Mouse (Mus musculus) liver, embryonic 16.5 days (tissue): Measurements from ENCODE around the gene Vwa3b. TPM values are rescaled to one million over a fixed set of nuclear protein-coding genes. Genes with fewer than 3 reads are reported as not detected.

ENCODE experiments used
- ATAC-seq: fragments of 200-750 bp; cut with Nextera tagmentation; 2 replicates; pipeline ENCODE4 v1.8.0; 2017; ENCODE audit warnings: low read depth, mild to moderate bottlenecking, moderate number of reproducible peaks, moderate library complexity
- H3K27ac ChIP-seq: fragments of 300-500 bp; sonication (generic); 2 replicates; pipeline ENCODE4 v1.5.1; 2014; ENCODE audit warnings: mild to moderate bottlenecking, low read length
- H3K27me3 ChIP-seq: fragments of 300-500 bp; sonication (generic); 2 replicates; pipeline ENCODE4 v1.6.1; 2014; ENCODE audit warnings: low read depth, low read length, mixed read lengths; ENCODE audit not compliant: control insufficient read depth, insufficient read depth
- H3K36me3 ChIP-seq: fragments of 300-500 bp; sonication (generic); 2 replicates; pipeline ENCODE4 v1.6.1; 2014; ENCODE audit warnings: mild to moderate bottlenecking; ENCODE audit not compliant: control insufficient read depth, insufficient read depth
- H3K4me1 ChIP-seq: fragments of 300-500 bp; sonication (generic); 2 replicates; pipeline ENCODE4 v1.6.1; 2014; ENCODE audit warnings: low read depth, low read length, mixed read lengths; ENCODE audit not compliant: control insufficient read depth
- H3K4me2 ChIP-seq: fragments of 300-500 bp; sonication (generic); 2 replicates; pipeline ENCODE4 v1.6.1; 2014; ENCODE audit warnings: low read depth, low read length, mixed read lengths
- H3K4me3 ChIP-seq: fragments of 300-500 bp; sonication (generic); 2 replicates; pipeline ENCODE4 v1.5.1; 2014; ENCODE audit warnings: low read depth, mild to moderate bottlenecking, low read length
- H3K9ac ChIP-seq: fragments of 300-500 bp; sonication (generic); 2 replicates; pipeline ENCODE4 v1.6.1; 2014; ENCODE audit warnings: low read depth, low read length
- H3K9me3 ChIP-seq: fragments of 300-500 bp; sonication (generic); replicated peaks from 2 replicates; pipeline ENCODE4 v1.6.1; 2016; ENCODE audit warnings: low read length; ENCODE audit not compliant: control insufficient read depth
- whole genome bisulfite sequencing: fragments of 180-500 bp; shearing (Covaris S2); extraction: QIAGEN DNeasy Blood & Tissue Kit; methylation state at CpG from one replicate; pipeline ENCODE4 v1.1.7; 2014; ENCODE audit not compliant: insufficient replicate concordance; 5-methylcytosine and 5-hydroxymethylcytosine counted together
- polyA plus RNA-seq: library from polyadenylated mRNA; unstranded; fragments of >200 nt; fragmentation: Nextera tagmentation; extraction: Ambion mirVana; gene quantifications from 2 replicates; pipeline ENCODE4 v1.2.1, GENCODE M21; 2015

The Vwa3b gene
- polyA plus RNA-seq, 1 experiment from 2014 or later, result 0.17 TPM

DNA sequence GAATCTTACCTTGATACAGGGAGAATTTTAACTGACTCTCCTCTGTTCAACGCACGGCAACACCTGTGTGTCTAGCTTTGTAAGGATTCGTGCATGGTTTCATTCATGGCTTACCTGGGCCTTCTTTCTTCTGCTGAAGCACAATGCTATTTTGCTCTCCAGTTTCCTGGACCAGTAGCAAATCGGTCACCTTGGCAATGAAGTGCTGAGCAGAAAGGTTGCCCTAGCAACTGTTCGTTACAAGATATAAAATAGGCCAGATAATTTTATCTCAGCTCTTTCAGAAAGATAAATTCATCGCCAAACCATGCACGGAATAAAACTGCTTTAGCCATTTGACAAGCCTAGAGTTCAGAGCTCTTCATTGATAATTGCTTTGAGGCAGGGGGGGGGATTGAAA lies 123.5 kb downstream of the Vwa3b start:
- WGBS, result 71% methylated on average over 7 of the region's 7 CpGs
- H3K27me3 ChIP-seq, result no peaks in the 10 kb centered on the region
- H3K36me3 ChIP-seq, result no peaks in the 10 kb centered on the region
- no peak overlapping the region for H3K27ac ChIP-seq
- H3K9me3 ChIP-seq, result no peaks in the 10 kb centered on the region
- H3K9ac ChIP-seq, result no peak overlapping the region
- no peak for ATAC-seq
- no peak overlapping the region for H3K4me2 ChIP-seq
- no peak overlapping the region for H3K4me3 ChIP-seq
- H3K4me1 ChIP-seq, result no peaks in the 10 kb centered on the region

DNA sequence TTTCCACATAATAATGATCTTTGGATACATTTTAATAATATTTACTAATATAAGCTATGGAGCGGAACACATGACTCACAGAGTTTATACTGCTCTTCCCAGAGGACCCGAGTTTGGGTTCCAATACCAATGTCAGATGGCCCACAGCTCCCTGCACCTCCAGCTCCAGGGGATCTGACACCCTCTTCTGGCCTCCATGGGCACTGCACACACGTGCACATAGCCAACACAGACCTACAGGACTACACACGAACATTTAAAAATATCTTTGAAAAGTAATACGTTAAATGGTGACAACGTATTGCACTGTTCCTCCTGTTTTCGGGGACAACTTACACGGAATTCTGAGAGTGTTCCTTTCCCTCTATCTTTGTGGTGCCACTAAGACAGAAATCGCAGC lies 125.5 kb downstream of the Vwa3b start:
- Histone ChIP-seq H3K9ac (no peak overlapping the region), H3K9me3 (no peaks in the 10 kb centered on the region), H3K27me3 (no peaks in the 10 kb centered on the region), H3K27ac (no peak overlapping the region), H3K36me3 (no peaks in the 10 kb centered on the region), H3K4me1 (no peaks in the 10 kb centered on the region), H3K4me3 (no peak overlapping the region), H3K4me2 (no peak overlapping the region)
- no peak for ATAC-seq
- 67% methylated on average over 9 of the region's 9 CpGs for WGBS

DNA sequence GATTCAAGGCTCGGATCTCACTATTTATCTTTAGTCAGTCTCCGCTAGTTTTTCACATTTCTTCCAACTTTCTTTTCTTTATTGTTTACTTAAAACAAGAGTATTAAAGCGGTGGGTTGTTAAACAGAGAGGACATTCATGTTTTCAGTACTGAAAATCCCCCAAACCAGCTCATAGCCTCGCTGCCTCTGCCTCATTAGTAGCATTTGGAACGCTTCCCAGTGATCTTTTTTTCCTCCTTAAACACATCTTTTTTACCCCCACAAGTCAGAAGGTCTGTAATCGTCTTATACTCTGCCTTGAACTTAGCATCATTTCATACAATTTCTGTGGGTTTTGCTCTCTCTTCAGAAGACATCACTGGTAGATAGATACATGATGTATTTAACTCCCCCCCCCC lies 139.7 kb downstream of the Vwa3b start:
- Histone ChIP-seq H3K27me3 (no peaks in the 10 kb centered on the region), H3K4me1 (no peaks in the 10 kb centered on the region), H3K4me3 (no peak overlapping the region), H3K36me3 (no peaks in the 10 kb centered on the region), H3K4me2 (no peak overlapping the region), H3K9ac (no peak overlapping the region), H3K9me3 (no peaks in the 10 kb centered on the region), H3K27ac (no peak overlapping the region)
- ATAC-seq, result no peak
- WGBS, result 59% methylated on average over 6 of the region's 6 CpGs

DNA sequence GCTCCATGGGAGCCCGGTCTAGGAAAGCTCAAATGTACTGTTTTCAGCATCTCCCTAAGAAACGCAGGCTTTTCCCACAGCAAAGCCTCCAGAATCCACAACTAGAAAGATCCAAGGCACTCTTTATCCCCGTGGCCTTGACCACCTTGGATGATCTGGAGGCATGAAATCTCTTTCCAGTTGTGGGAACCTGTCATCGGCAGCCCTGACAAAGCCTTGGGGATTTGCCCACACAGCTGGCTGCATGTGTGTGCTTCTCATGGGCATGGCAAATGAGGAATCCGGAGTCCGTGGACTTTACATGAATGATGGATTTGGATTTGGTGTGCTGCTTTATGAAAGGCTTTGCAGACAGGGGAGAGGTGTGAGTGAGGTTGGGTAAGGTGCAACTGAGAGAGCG lies 141.5 kb downstream of the Vwa3b start:
- H3K4me3 ChIP-seq, result no peak overlapping the region
- H3K9ac ChIP-seq, result no peak overlapping the region
- no peaks in the 10 kb centered on the region for H3K4me1 ChIP-seq
- no peaks in the 10 kb centered on the region for H3K27me3 ChIP-seq
- H3K36me3 ChIP-seq, result no peaks in the 10 kb centered on the region
- no peak overlapping the region for H3K4me2 ChIP-seq
- WGBS, result 60% methylated on average over 7 of the region's 7 CpGs
- H3K27ac ChIP-seq, result no peak overlapping the region
- ATAC-seq, result no peak
- no peaks in the 10 kb centered on the region for H3K9me3 ChIP-seq

DNA sequence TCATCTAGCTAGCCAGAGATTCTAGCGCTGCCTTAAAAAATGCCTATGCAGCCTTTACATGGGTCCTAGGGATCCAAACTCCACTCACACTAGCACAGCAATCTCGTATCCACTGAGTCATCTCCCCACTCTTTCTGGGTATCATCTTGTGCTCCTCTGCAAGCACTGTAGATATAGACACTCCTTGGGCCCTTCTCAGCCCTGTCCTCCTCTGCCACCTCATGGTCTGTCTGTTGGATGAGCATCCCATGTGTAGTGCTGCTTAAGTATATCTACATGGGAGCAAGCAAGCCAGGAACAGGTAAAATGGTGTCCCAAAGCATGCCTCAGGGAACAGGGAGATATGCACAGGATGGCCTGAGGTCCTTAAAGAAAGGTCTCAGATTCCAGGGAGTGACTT lies 151.5 kb downstream of the Vwa3b start:
- Histone ChIP-seq H3K9me3 (no peaks in the 10 kb centered on the region), H3K9ac (no peak overlapping the region), H3K27me3 (no peaks in the 10 kb centered on the region), H3K4me2 (no peak overlapping the region), H3K36me3 (no peaks in the 10 kb centered on the region), H3K4me3 (no peak overlapping the region), H3K27ac (no peak overlapping the region), H3K4me1 (no peaks in the 10 kb centered on the region)
- WGBS, result 63% methylated on average over 2 of the region's 2 CpGs
- no peak for ATAC-seq

DNA sequence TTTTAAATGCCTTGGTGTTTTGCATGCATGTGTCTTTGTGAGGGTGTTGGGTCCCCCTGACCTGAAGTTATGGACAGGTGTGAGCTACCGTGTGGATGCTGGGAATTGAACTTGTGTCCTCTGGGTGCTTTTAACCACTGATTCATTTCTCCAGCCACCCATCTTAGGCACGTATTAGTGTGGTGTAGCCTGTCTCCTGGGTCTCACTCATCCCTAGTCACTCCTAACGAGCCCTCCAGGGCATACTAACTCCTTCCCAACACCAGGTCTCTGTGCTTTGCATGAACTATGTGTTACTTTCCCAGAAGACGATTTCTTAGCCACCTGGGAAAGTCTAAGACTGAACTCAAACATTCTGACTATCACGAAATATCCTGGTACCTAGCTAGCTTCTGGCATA lies 153.5 kb downstream of the Vwa3b start:
- Histone ChIP-seq H3K9me3 (no peaks in the 10 kb centered on the region), H3K4me2 (no peak overlapping the region), H3K9ac (no peak overlapping the region), H3K36me3 (no peaks in the 10 kb centered on the region), H3K4me3 (no peak overlapping the region), H3K4me1 (no peaks in the 10 kb centered on the region), H3K27me3 (no peaks in the 10 kb centered on the region), H3K27ac (no peak overlapping the region)
- ATAC-seq, result no peak
- 42% methylated on average over 5 of the region's 5 CpGs for WGBS

DNA sequence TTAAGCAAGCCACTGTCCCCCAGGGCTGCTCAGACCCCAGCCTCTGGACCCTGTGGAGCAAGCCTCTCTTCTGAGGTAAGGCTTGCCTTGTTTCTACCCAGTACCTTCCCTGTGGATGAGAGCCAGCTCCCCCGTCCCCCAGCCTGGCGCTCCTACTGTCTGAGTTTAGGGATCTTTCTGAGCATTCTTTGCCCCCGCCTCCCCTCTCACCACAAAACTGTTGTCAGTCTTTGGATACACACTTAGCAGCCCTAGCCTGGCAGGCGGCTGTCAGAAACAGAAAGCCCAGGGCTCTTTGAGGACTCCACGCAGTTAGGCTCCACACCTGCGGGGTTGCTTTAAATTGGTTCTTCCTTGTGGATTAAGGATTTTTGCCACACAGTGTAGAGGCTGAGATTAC lies 160.7 kb downstream of the Vwa3b start:
- WGBS, result 59% methylated on average over 6 of the region's 6 CpGs
- H3K4me1 ChIP-seq, result no peaks in the 10 kb centered on the region
- no peak overlapping the region for H3K4me2 ChIP-seq

DNA sequence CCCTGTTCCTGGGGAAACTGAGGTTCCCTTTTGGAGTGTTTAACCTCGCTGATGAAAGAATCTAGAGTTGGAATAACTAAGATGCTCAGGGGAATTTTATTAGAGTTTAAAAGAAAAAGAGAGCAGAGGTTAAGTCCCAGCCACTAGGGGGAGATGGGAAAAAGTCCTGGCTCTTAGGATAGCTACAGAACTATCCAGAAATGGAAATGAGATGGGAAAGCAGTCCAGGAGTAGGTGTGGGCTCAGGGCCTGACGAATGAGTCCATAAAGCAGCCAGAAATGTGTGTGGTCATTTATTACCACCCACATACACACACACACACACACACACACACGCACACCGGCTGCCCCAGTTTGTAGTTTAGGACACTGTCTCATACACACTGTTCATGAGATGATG lies 168.2 kb downstream of the Vwa3b start:
- Histone ChIP-seq H3K4me1 (no peaks in the 10 kb centered on the region), H3K9me3 (no peaks in the 10 kb centered on the region), H3K9ac (no peak overlapping the region), H3K27ac (no peak overlapping the region), H3K4me2 (no peak overlapping the region), H3K36me3 (no peaks in the 10 kb centered on the region), H3K27me3 (no peaks in the 10 kb centered on the region), H3K4me3 (no peak overlapping the region)
- ATAC-seq, result no peak
- 45% methylated on average over 4 of the region's 4 CpGs for WGBS

More for the DNA sequence above, 160.7 kb downstream of the Vwa3b start:
- H3K36me3 ChIP-seq, result no peaks in the 10 kb centered on the region
- no peaks in the 10 kb centered on the region for H3K27me3 ChIP-seq
- no peaks in the 10 kb centered on the region for H3K9me3 ChIP-seq
- no peak overlapping the region for H3K27ac ChIP-seq
- H3K4me3 ChIP-seq, result no peak overlapping the region
- H3K9ac ChIP-seq, result no peak overlapping the region
- ATAC-seq, result no peak

DNA sequence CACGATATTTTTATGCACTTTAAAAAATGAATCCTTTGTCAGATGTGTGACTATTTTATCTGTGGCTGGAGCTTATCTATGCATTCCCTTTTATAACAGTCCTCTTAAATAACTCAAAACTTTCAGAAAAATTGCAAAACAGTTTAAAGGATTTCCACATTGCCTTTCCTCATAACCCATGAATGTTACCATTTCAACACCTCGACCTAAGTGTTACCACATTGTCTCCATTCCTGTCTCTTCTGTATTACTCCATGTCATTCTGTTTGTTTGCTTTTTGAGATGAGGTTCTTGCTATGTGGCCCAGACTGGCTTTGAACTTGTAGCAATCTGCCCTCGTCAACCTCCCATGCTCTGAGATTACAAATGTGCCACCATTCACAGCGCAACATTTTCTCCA lies 175.0 kb downstream of the Vwa3b start:
- H3K27ac ChIP-seq, result no peak overlapping the region
- 64% methylated on average over 4 of the region's 4 CpGs for WGBS
- H3K9ac ChIP-seq, result no peak overlapping the region
- H3K36me3 ChIP-seq, result no peaks in the 10 kb centered on the region
- H3K9me3 ChIP-seq, result no peaks in the 10 kb centered on the region
- H3K27me3 ChIP-seq, result no peaks in the 10 kb centered on the region
- H3K4me2 ChIP-seq, result no peak overlapping the region
- no peak overlapping the region for H3K4me3 ChIP-seq
- H3K4me1 ChIP-seq, result no peaks in the 10 kb centered on the region
- no peak for ATAC-seq

DNA sequence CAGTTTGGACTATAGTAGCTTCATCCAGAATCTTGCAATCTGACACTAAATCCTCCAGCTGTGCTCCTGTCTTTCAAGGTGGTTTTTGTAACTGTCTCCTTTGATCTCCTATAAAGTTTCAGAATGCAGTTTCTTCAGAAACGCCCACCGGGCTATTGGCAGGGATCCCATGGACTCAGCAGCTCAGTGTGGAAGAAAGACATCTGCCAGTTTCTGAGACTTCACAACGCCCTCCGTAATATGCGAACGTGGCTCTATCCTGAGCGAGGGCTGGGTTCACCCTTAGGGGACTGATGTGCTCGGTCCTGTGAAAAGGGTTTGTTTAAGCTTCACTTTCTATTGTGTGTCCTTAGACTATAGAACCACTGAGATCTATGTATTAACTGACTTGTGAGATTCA lies 181.3 kb downstream of the Vwa3b start:
- H3K4me3 ChIP-seq, result no peak overlapping the region
- H3K4me1 ChIP-seq, result no peaks in the 10 kb centered on the region
- whole genome bisulfite sequencing, result 80% methylated on average over 8 of the region's 8 CpGs
- H3K9me3 ChIP-seq, result no peaks in the 10 kb centered on the region
- no peak overlapping the region for H3K4me2 ChIP-seq
- H3K36me3 ChIP-seq, result no peaks in the 10 kb centered on the region
- H3K27me3 ChIP-seq, result no peaks in the 10 kb centered on the region
- no peak overlapping the region for H3K9ac ChIP-seq
- no peak overlapping the region for H3K27ac ChIP-seq
- ATAC-seq, result no peak
